Mouse (Mus musculus) forebrain, embryonic 14.5 days (tissue): Measurements from ENCODE around the gene Zfp553. TPM values are rescaled to one million over a fixed set of nuclear protein-coding genes. Genes with fewer than 3 reads are reported as not detected.
A peak's percentile ranks its signal among the peaks of the same experiment; 100 is the strongest.

Experiments used
- ATAC-seq: fragments of 200-750 bp; cut with Nextera tagmentation; 2 replicates; pipeline ENCODE4 v1.8.0; 2017; ENCODE audit warnings: mild to moderate bottlenecking, moderate library complexity
- DNase-seq: peaks from one replicate; pipeline ENCODE4 v3.0.0-alpha.2; 2015; ENCODE audit warnings: low spot score
- H3K27ac ChIP-seq: fragments of 300-500 bp; sonication (generic); 2 replicates; pipeline ENCODE4 v1.5.1; 2014; ENCODE audit warnings: low read depth, mild to moderate bottlenecking, control low read depth, low read length, moderate library complexity
- H3K27me3 ChIP-seq: fragments of 300-500 bp; sonication (generic); replicated peaks from 2 replicates; pipeline ENCODE4 v1.6.1; 2014; ENCODE audit warnings: low read length, control low read depth, mixed read lengths; ENCODE audit not compliant: control insufficient read depth, insufficient read depth
- H3K36me3 ChIP-seq: fragments of 300-500 bp; sonication (generic); 2 replicates; pipeline ENCODE4 v1.6.1; 2014; ENCODE audit warnings: low read length, control low read depth; ENCODE audit not compliant: control insufficient read depth, insufficient read depth
- H3K4me1 ChIP-seq: fragments of 300-500 bp; sonication (generic); 2 replicates; pipeline ENCODE4 v1.6.1; 2014; ENCODE audit warnings: antibody characterized with exemption, low read length, control low read depth; ENCODE audit not compliant: control insufficient read depth, insufficient read depth
- H3K4me2 ChIP-seq: fragments of 300-500 bp; sonication (generic); 2 replicates; pipeline ENCODE4 v1.6.1; 2014; ENCODE audit warnings: mild to moderate bottlenecking, control low read depth, low read length
- H3K4me3 ChIP-seq: fragments of 300-500 bp; sonication (generic); 2 replicates; pipeline ENCODE4 v1.5.1; 2014; ENCODE audit warnings: low read depth, low read length, control low read depth
- H3K9ac ChIP-seq: fragments of 300-500 bp; sonication (generic); 2 replicates; pipeline ENCODE4 v1.6.1; 2014; ENCODE audit warnings: mild to moderate bottlenecking, low read length, control low read depth, moderate library complexity
- H3K9me3 ChIP-seq: fragments of 300-500 bp; sonication (generic); replicated peaks from 2 replicates; pipeline ENCODE4 v1.6.1; 2016; ENCODE audit warnings: low read length, control low read depth, mixed read lengths; ENCODE audit not compliant: control insufficient read depth
- WGBS: fragments of 180-500 bp; shearing (Covaris S2); extraction: QIAGEN DNeasy Blood & Tissue Kit; methylation state at CpG from one replicate; pipeline ENCODE4 v1.1.7; 2014; 5-methylcytosine and 5-hydroxymethylcytosine counted together
- polyA plus RNA-seq: library from polyadenylated mRNA; unstranded; fragments of >200 nt; fragmentation: Nextera tagmentation; extraction: Ambion mirVana; gene quantifications from 2 replicates; pipeline ENCODE4 v1.2.1, GENCODE M21; 2014

Gene Zfp553
- polyA plus RNA-seq, 1 experiment from 2014 or later = 29.4 TPM

DNA sequence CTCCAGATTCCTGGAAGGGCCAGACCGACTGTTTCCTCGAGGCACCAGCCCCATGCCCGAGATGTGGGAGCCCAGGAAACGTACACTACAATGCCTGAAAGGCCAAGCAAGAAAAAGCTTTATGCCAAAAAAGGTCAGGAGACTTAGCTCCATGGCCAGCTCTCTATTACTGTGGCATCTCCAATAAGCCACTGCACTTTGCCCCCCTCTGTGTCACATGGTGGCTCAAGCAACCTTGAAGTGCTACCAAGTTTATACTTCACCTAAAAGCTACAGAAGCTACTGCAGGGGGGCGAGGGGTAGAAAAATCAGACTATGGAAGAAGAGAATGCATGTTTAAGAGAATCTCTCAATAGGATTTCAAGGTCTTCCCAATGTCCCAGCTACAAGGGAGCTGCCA lies 39.9 kb upstream of the Zfp553 start:
- H3K36me3 ChIP-seq = peaks cover 51% of the 10 kb centered on the region
- peaks cover 13% of the 10 kb centered on the region for H3K4me1 ChIP-seq
- H3K27ac ChIP-seq = no peak overlapping the region
- no peaks in the 10 kb centered on the region for H3K9me3 ChIP-seq
- no peaks in the 10 kb centered on the region for H3K27me3 ChIP-seq
- H3K4me3 ChIP-seq = no peak overlapping the region
- H3K9ac ChIP-seq = no peak overlapping the region
- 95% methylated on average over 5 of the region's 5 CpGs for WGBS
- no peak overlapping the region for H3K4me2 ChIP-seq
- ATAC-seq = no peak
- DNase-seq = no peak

DNA sequence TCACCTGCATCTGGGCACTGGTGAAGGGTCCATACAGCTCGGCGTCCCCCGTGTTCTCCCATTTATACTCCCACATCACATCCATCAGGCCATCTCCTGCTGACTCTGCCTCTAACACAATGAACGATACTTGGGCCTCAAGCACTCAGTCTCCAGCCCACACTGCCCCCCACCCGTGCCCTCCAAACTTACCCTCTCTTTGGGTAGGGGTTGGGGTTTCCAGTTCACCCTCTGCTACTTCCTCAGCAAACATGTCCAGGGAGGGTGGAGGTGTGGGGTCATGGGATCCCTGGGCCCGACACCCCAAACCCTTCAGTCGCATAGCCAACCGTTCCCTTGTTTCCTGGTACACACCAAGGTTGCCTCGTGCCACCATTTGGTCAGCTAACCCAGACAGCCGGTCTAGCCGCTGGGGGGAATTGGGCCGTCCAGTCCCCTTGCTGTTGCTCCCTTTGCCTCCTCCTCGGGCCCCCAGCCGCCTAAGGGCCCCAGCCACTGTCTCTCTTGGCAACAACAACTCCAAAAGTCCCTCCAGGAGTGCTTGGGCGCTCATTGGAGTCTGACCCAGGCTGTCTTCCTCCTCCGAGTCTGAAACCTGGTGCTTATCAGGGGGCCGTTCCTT lies 38.7 kb upstream of the Zfp553 start:
- Histone ChIP-seq H3K27ac (no peak overlapping the region), H3K4me3 (0 out of 2 replicates have a peak overlapping the region, but pooled peaks have one; percentile 59), H3K36me3 (peaks cover 62% of the 10 kb centered on the region), H3K9me3 (no peaks in the 10 kb centered on the region), H3K4me2 (peak overlapping the region; percentile 92; the same call in 1 of the 2 replicates), H3K4me1 (peaks cover 13% of the 10 kb centered on the region), H3K9ac (no peak overlapping the region), H3K27me3 (no peaks in the 10 kb centered on the region)
- WGBS = 93% methylated on average over 17 of the region's 17 CpGs
- no peak for ATAC-seq
- no peak for DNase-seq

DNA sequence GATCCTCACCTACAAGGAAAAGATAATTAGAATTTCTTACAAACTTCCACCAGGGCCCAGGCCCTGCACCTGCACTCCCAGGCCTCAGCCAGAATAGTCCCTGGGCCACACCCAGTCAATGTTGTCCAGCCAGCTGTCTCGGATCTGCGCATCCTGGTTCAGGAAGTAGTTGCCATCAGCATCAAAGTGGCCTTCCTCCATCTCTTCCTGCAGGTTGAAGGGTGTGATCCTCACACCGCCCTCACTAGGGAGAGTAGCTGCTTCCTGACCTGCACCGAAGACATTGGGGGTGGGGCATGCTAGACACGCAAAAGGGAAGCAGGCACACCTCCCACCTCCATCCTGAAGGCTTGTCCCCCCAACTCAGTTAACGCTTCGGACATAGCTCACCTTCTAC lies 38.2 kb upstream of the Zfp553 start:
- no peak for ATAC-seq
- 85% methylated on average over 7 of the region's 7 CpGs for WGBS
- Histone ChIP-seq H3K27ac (no peak overlapping the region), H3K36me3 (peaks cover 67% of the 10 kb centered on the region), H3K9me3 (no peaks in the 10 kb centered on the region), H3K4me3 (peak overlapping the region; percentile 59), H3K27me3 (no peaks in the 10 kb centered on the region), H3K4me2 (peak overlapping the region; percentile 92), H3K4me1 (peaks cover 13% of the 10 kb centered on the region), H3K9ac (peak overlapping the region; percentile 60)
- no peak for DNase-seq

DNA sequence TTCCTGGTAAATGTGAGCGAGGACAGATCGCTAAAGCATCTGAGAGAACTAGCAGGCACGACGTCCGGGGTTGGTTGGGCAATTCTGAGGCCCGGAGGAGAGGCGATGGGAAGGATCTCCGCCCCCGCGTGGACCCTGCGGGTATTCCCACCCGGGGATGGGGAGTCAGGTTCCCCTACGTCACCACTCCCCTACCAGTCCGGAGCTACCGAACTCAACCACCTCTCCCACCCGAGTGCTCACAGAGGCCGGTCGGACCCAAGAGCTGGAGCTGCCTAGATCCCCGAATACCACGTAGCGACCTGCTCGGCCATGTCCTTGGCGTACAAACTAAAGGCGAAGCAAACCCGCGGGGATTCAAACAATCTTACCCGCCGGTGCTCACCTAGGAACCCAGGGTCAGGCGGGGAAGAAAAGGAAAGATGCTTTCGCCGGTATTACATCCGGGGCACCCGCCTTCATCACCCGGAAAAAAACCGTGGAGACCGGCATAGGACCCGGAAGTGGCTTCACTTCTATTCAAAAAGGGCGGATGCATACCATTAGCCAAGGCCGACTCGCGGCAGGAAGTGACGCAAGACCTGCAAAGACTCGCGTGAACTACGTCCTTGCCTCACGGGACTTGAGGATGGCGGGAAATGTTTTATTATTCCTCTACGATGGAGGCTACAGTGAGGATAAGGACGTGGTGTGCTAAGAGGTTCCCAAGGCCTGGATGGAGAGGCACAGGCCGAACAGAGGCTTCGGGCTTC lies 37.1 kb upstream of the Zfp553 start, which contains the start of gene Cd2bp2:
Gene Cd2bp2, minus strand, starts transcription at position 507 of the 752 bp plus-strand sequence.
- peak within 1 kb of the TSS; percentile 79 for H3K27ac ChIP-seq
- H3K4me3 ChIP-seq = peak within 1 kb of the TSS; percentile 59
- no peaks in the 10 kb centered on the region for H3K9me3 ChIP-seq
- H3K4me2 ChIP-seq = peak within 1 kb of the TSS; percentile 92
- peak within 1 kb of the TSS; percentile 73 for H3K9ac ChIP-seq
- peaks cover 75% of the 10 kb centered on the region for H3K36me3 ChIP-seq
- peak; percentile 98 for ATAC-seq
- WGBS = under 1% methylated on average over 51 of the region's 51 CpGs
- peaks cover 13% of the 10 kb centered on the region for H3K4me1 ChIP-seq
- peak; percentile 100 for DNase-seq
- no peaks in the 10 kb centered on the region for H3K27me3 ChIP-seq

DNA sequence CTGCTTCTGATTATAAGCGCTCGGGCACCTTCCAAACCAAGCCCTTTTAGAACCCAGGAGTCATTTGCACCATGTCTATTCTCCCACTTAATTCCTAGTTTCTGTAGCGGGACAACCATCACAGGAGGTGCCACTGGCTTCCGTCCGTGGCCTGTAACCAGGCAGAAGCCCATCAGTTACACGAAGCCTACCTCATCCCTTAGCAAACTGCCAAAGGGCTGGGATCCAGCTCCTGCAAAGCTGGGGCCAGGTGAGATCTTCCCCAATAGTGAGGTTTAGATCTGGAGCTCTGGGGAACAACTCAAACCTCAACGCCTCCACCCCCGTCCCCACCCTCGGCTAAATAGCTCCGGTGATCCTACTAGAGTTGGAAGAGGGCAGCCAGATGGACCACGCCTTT lies 36.4 kb upstream of the Zfp553 start:
- WGBS = 56% methylated on average over 11 of the region's 11 CpGs
- DNase-seq (no peak), ATAC-seq (no peak)
- Histone ChIP-seq H3K9ac (peak overlapping the region; percentile 73), H3K27me3 (no peaks in the 10 kb centered on the region), H3K4me2 (peak overlapping the region; percentile 69), H3K4me3 (peak overlapping the region; percentile 59), H3K36me3 (peaks cover 77% of the 10 kb centered on the region), H3K4me1 (peaks cover 13% of the 10 kb centered on the region), H3K9me3 (no peaks in the 10 kb centered on the region), H3K27ac (peak overlapping the region; percentile 74; the same call in 1 of the 2 replicates)

DNA sequence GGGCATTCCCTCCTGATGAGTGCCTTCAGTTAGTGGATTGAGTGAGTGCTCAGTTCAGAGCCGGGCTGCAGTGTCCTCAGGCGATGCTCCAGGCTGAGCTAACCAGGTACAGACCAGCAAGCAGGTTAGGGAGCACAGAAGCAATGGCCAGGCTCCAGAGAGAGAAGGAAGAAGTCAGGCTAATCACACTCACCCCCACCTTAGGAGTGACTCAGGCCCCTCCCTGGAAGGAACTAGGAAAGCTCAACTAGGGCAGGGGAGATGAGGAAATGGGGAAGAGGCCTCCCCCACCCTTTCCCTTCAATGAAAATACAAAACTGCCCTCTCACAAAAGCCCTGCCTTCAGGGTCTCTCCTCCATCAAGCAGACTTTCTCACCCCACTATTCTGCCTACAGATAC lies 26.3 kb upstream of the Zfp553 start:
- Histone ChIP-seq H3K9ac (peak overlapping the region; percentile 95), H3K4me1 (peaks cover 19% of the 10 kb centered on the region), H3K4me3 (peak overlapping the region; percentile 95), H3K9me3 (no peaks in the 10 kb centered on the region), H3K27me3 (no peaks in the 10 kb centered on the region), H3K27ac (no peak overlapping the region), H3K4me2 (peak overlapping the region; percentile 100), H3K36me3 (peaks cover 26% of the 10 kb centered on the region)
- DNase-seq (no peak), ATAC-seq (no peak)
- WGBS = 51% methylated on average over 2 of the region's 2 CpGs

DNA sequence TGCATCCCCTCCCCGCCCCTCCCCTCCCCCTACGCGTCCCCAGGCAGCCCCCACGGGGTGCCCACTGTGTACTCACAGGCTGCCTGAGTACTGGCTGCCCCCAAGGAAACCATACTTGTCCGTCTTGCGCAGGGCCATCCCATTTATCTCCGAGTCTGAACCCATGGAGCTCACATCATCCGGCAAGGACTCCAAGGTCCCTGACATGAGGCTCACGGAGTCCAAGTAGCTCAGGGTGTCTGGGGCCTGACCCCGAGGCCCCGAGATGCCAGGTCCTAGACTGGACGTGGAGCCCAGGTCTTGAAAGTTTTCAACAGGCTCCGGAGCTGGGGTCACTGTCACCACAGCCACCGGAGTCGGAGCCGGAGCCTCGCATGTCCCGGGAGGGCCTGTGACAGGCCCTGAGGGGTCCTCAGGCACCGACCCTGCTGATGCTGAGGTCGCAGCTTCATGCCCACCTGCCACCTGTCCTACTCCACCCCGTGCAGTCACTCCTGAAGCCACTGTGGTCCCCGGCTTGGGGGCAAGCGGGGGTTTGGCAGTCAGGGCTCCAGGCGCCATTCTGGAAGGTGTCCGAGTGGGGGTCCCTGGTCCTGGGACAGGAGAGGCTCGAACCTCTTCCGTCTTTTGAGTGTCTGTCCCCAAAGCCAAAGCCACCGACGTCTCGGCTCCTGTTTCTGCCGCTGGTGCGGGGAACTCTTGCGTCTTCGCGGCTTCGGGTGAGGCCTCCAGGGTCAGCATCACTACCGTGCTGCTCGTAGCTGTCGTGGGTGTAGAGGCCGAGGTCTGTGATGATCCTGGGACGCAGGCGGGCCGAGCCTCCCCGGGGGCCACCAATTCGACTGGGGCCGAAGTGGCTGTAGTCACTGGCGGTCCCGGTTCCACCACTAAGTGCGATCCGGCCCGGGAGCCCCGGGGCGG lies 25.2 kb upstream of the Zfp553 start:
- Histone ChIP-seq H3K27ac (peak overlapping the region; percentile 85), H3K9me3 (no peaks in the 10 kb centered on the region), H3K4me2 (peak overlapping the region; percentile 100), H3K36me3 (peaks cover 18% of the 10 kb centered on the region), H3K9ac (peak overlapping the region; percentile 95), H3K4me1 (peaks cover 19% of the 10 kb centered on the region), H3K27me3 (no peaks in the 10 kb centered on the region), H3K4me3 (peak overlapping the region; percentile 95)
- WGBS = 0% methylated on average over 53 of the region's 53 CpGs
- ATAC-seq (no peak; the same call in 1 of the 2 replicates), DNase-seq (no peak)

DNA sequence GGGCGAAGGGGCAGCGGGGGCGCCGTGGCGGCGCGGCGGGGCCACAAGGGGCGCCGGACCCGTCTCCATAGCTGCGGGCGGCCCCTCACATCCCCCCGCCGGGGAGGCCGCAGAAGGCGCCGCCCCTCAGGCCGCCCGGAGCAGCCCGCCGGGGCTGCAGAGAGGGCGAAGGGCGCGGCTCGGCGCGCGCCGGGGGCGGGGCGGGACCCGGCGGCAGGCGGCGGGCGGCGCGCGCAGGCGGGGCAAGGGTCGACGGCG lies 24.6 kb upstream of the Zfp553 start, which contains the start of gene Tbc1d10b:
Gene Tbc1d10b, minus strand, starts transcription at position 174 of the 258 bp plus-strand sequence.
- 0% methylated on average over 14 of the region's 44 CpGs for WGBS

More for the DNA sequence above, 24.6 kb upstream of the Zfp553 start, which contains the start of gene Tbc1d10b:
- DNase-seq = no peak
- Histone ChIP-seq H3K9ac (peak within 1 kb of the TSS; percentile 95), H3K4me3 (peak within 1 kb of the TSS; percentile 95), H3K36me3 (peaks cover 13% of the 10 kb centered on the region), H3K27ac (peak within 1 kb of the TSS; percentile 85), H3K4me2 (peak within 1 kb of the TSS; percentile 100), H3K27me3 (no peaks in the 10 kb centered on the region), H3K4me1 (peaks cover 19% of the 10 kb centered on the region), H3K9me3 (no peaks in the 10 kb centered on the region)
- peak; percentile 17 for ATAC-seq
